Mouse (Mus musculus) liver, adult 2 months (tissue): ENCODE measurements around the gene Bud13.

Source experiments
- CTCF ChIP-seq: fragments of 200-500 bp; IDR thresholded peaks from 2 replicates; pipeline ENCODE4 v1.5.1; 2011; ENCODE audit warnings: low read depth, low read length, control low read depth
- POLR2A ChIP-seq: fragments of 200-500 bp; IDR thresholded peaks from 2 replicates; pipeline ENCODE4 v1.6.1; 2011; ENCODE audit warnings: low read length, control low read depth; ENCODE audit not compliant: insufficient read depth; ENCODE audit errors: extremely low read depth

DNA sequence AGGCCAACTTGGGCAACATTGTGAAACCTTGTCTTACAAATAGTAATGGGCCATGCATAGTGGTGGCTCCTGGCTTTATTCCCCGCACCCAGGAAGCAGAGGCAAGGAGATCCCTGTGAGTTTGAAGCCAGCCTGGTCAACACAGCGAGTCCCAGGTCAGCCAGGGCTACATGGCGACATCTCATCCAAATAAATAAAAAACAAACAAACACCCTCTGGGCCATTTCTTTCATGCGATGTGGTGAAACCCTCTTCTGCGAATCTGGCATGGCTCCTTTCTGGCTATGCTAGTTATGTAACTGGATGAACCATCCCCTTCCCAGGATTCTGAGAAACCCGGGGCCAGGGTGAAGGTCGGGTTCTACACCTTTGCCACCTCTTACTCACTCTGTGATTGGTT, 26.6 kb upstream of the Bud13 start:
- TF ChIP-seq CTCF (no peak), POLR2A (no peak)
